Mouse (Mus musculus) forebrain, embryonic 14.5 days (tissue): ENCODE results near the gene Fbxo42. TPM values are rescaled to one million over a fixed set of nuclear protein-coding genes. Genes with fewer than 3 reads are reported as not detected.

Experiments
- ATAC-seq: fragments of 200-750 bp; cut with Nextera tagmentation; 2 replicates; pipeline ENCODE4 v1.8.0; 2017; ENCODE audit warnings: mild to moderate bottlenecking, moderate library complexity
- DNase-seq: peaks from one replicate; pipeline ENCODE4 v3.0.0-alpha.2; 2015; ENCODE audit warnings: low spot score
- H3K27ac ChIP-seq: fragments of 300-500 bp; sonication (generic); 2 replicates; pipeline ENCODE4 v1.5.1; 2014; ENCODE audit warnings: low read depth, mild to moderate bottlenecking, control low read depth, low read length, moderate library complexity
- H3K27me3 ChIP-seq: fragments of 300-500 bp; sonication (generic); replicated peaks from 2 replicates; pipeline ENCODE4 v1.6.1; 2014; ENCODE audit warnings: low read length, control low read depth, mixed read lengths; ENCODE audit not compliant: control insufficient read depth, insufficient read depth
- H3K36me3 ChIP-seq: fragments of 300-500 bp; sonication (generic); 2 replicates; pipeline ENCODE4 v1.6.1; 2014; ENCODE audit warnings: low read length, control low read depth; ENCODE audit not compliant: control insufficient read depth, insufficient read depth
- H3K4me1 ChIP-seq: fragments of 300-500 bp; sonication (generic); 2 replicates; pipeline ENCODE4 v1.6.1; 2014; ENCODE audit warnings: antibody characterized with exemption, low read length, control low read depth; ENCODE audit not compliant: control insufficient read depth, insufficient read depth
- H3K4me2 ChIP-seq: fragments of 300-500 bp; sonication (generic); 2 replicates; pipeline ENCODE4 v1.6.1; 2014; ENCODE audit warnings: mild to moderate bottlenecking, control low read depth, low read length
- H3K4me3 ChIP-seq: fragments of 300-500 bp; sonication (generic); 2 replicates; pipeline ENCODE4 v1.5.1; 2014; ENCODE audit warnings: low read depth, low read length, control low read depth
- H3K9ac ChIP-seq: fragments of 300-500 bp; sonication (generic); 2 replicates; pipeline ENCODE4 v1.6.1; 2014; ENCODE audit warnings: mild to moderate bottlenecking, low read length, control low read depth, moderate library complexity
- H3K9me3 ChIP-seq: fragments of 300-500 bp; sonication (generic); replicated peaks from 2 replicates; pipeline ENCODE4 v1.6.1; 2016; ENCODE audit warnings: low read length, control low read depth, mixed read lengths; ENCODE audit not compliant: control insufficient read depth
- WGBS: fragments of 180-500 bp; shearing (Covaris S2); extraction: QIAGEN DNeasy Blood & Tissue Kit; methylation state at CpG from one replicate; pipeline ENCODE4 v1.1.7; 2014; 5-methylcytosine and 5-hydroxymethylcytosine counted together
- polyA plus RNA-seq: library from polyadenylated mRNA; unstranded; fragments of >200 nt; fragmentation: Nextera tagmentation; extraction: Ambion mirVana; gene quantifications from 2 replicates; pipeline ENCODE4 v1.2.1, GENCODE M21; 2014

Gene Fbxo42
- polyA plus RNA-seq, 1 experiment from 2014 or later, result 22.3 TPM

DNA sequence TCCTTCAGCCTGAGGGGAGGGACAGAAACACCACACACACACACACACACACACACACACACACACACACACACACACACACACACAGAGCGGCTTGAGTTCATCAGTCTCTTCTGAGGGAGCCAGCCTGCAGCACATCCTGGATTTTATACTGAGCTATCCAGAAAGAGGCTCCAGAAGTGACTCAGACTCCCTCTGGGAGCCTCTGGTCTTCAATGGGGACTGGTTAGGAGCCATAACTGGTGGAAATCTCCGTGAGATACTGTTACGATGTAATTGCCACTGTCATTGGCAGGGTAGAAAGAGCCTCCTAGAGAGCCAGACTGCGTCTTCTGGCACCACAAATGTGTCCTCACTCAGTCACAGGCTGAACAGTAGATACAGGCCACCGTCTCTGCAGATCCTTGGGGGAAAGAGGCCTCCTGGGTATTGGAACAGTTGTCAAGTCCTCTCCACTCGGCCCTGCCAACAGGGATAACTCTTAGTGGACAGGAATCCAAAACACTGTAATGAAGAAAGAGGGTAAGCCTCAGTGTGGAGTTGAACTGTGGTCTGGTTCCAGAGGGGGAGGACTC is 87.9 kb downstream of the Fbxo42 start:
- no peak for DNase-seq
- no peak overlapping the region for H3K4me2 ChIP-seq
- H3K9ac ChIP-seq, result no peak overlapping the region
- H3K27me3 ChIP-seq, result peaks cover 10% of the 10 kb centered on the region
- H3K4me3 ChIP-seq, result no peak overlapping the region
- 80% methylated on average over 6 of the region's 6 CpGs for WGBS
- no peak overlapping the region for H3K27ac ChIP-seq
- H3K4me1 ChIP-seq, result peaks cover 11% of the 10 kb centered on the region
- no peak for ATAC-seq
- no peaks in the 10 kb centered on the region for H3K9me3 ChIP-seq
- H3K36me3 ChIP-seq, result no peaks in the 10 kb centered on the region

DNA sequence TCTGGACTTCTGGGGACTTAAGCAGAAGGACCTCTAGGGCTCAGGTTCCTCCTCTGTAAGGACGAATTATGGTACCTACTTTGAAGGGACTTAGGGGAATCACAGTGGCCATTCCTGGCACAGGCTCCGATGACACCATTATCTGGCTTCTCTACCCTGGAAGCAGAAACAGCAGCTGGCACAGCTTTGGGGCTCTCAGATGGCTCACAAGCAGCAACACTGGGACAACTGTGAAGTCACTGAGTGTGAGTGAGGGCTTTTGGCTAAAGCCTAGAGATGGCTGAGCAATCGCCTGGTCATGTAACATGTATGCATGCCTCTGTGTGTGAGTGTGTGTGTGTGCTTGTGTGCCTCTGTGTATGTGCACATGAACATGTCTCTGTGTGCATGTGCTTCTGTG is 89.1 kb downstream of the Fbxo42 start:
- WGBS, result 77% methylated on average over 3 of the region's 3 CpGs
- Histone ChIP-seq H3K36me3 (no peaks in the 10 kb centered on the region), H3K4me2 (no peak overlapping the region), H3K9ac (no peak overlapping the region), H3K4me1 (peaks cover 11% of the 10 kb centered on the region), H3K27ac (no peak overlapping the region), H3K4me3 (no peak overlapping the region), H3K27me3 (peaks cover 21% of the 10 kb centered on the region), H3K9me3 (no peaks in the 10 kb centered on the region)
- no peak for ATAC-seq
- no peak for DNase-seq

- ATAC-seq (no peak), DNase-seq (no peak)
- Histone ChIP-seq H3K9ac (peak overlapping the region; percentile 55; the same call in 1 of the 2 replicates), H3K4me2 (peak overlapping the region; percentile 57), H3K9me3 (no peaks in the 10 kb centered on the region), H3K4me1 (peaks cover 14% of the 10 kb centered on the region), H3K4me3 (peak overlapping the region; percentile 30), H3K36me3 (no peaks in the 10 kb centered on the region), H3K27ac (no peak overlapping the region), H3K27me3 (peaks cover 33% of the 10 kb centered on the region)
- 5% methylated on average over 20 of the region's 20 CpGs for WGBS
Observed at GRCm38 (mm10) chr4:141238492-141239387, 91.0 kb downstream of the Fbxo42 start.

DNA sequence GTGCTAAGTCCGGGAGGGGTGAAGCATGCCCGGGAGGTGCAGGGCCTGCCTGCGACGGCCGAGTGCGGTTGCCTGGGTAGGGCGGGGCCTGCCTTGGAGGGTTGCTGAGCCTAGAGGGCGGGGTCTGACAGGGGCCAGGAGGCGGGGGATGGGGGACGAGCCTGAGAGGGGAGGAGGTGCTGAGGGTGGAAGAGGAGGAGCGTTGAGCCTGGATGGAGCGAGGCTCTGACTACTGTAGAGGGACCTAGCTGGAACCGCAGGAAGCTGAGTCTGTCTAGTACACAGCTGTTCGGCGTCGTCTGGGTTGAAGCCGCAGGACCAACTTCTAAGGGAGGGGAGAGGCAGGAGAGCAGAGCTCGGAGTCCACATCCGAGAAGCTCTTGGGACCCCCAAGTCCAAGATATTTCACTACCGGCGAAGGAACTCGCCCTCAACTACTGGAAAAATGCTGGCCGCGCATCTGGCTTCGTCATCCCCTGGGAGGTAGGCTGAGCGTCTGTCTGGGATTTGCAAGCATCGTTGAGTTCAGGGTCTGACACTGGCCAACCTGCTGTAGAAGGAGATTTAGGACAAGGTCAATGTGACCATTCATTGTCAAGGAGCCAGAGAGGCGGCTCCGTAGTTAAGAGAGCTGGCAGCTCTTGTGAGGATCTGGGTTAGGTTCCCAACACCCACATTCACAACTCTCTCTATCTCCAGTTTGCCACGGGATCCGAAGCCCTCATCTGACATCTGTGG is 91.8 kb downstream of the Fbxo42 start, which contains the start of gene Arhgef19:
Arhgef19 (plus strand) TSS at position 112 of the 738 bp plus-strand sequence.
- peaks cover 17% of the 10 kb centered on the region for H3K4me1 ChIP-seq
- peak within 1 kb of the TSS; percentile 30 for H3K4me3 ChIP-seq
- no peaks in the 10 kb centered on the region for H3K9me3 ChIP-seq
- H3K27ac ChIP-seq, result no peak within 1 kb of the TSS
- H3K27me3 ChIP-seq, result peaks cover 33% of the 10 kb centered on the region
- peak within 1 kb of the TSS; percentile 55 for H3K9ac ChIP-seq
- peak within 1 kb of the TSS; percentile 57 for H3K4me2 ChIP-seq
- ATAC-seq (peak; percentile 88), DNase-seq (peak; percentile 84)
- 2% methylated on average over 30 of the region's 31 CpGs for WGBS
- no peaks in the 10 kb centered on the region for H3K36me3 ChIP-seq

DNA sequence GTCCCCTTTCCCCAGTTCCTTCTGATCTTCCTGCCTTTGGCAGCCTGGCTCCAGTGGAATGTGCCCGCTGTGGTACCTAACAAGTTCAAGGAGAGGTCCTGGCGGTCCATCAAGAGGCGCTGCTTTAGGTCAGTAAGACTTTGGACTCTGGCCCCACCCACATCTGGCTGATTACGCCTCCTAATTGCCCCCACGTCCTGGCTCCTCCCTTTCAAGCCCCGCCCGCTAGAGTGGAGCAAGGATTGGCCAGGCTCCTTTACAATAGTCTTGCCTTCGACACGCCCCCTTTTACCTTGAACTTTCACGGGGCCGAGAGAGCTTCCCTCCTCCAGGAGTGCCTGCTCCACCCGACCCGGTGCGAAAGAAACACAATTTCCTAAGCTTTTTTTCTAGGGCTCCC is 92.9 kb downstream of the Fbxo42 start:
- H3K27me3 ChIP-seq, result peaks cover 33% of the 10 kb centered on the region
- H3K4me2 ChIP-seq, result no peak overlapping the region
- WGBS, result 3% methylated on average over 14 of the region's 14 CpGs
- H3K4me3 ChIP-seq, result no peak overlapping the region
- no peaks in the 10 kb centered on the region for H3K36me3 ChIP-seq
- H3K9ac ChIP-seq, result no peak overlapping the region
- DNase-seq, result no peak
- H3K27ac ChIP-seq, result no peak overlapping the region
- H3K9me3 ChIP-seq, result no peaks in the 10 kb centered on the region
- no peak for ATAC-seq
- H3K4me1 ChIP-seq, result peaks cover 25% of the 10 kb centered on the region

- H3K9ac ChIP-seq, result no peak overlapping the region
- no peak overlapping the region for H3K4me3 ChIP-seq
- DNase-seq (no peak), ATAC-seq (no peak)
- H3K4me2 ChIP-seq, result no peak overlapping the region
- H3K27me3 ChIP-seq, result peaks cover 36% of the 10 kb centered on the region
- no peak overlapping the region for H3K27ac ChIP-seq
- no peaks in the 10 kb centered on the region for H3K36me3 ChIP-seq
- no peaks in the 10 kb centered on the region for H3K9me3 ChIP-seq
- 41% methylated on average over 15 of the region's 15 CpGs for WGBS
- peaks cover 30% of the 10 kb centered on the region for H3K4me1 ChIP-seq
Observed at GRCm38 (mm10) chr4:141241861-141242260, 94.1 kb downstream of the Fbxo42 start.

DNA sequence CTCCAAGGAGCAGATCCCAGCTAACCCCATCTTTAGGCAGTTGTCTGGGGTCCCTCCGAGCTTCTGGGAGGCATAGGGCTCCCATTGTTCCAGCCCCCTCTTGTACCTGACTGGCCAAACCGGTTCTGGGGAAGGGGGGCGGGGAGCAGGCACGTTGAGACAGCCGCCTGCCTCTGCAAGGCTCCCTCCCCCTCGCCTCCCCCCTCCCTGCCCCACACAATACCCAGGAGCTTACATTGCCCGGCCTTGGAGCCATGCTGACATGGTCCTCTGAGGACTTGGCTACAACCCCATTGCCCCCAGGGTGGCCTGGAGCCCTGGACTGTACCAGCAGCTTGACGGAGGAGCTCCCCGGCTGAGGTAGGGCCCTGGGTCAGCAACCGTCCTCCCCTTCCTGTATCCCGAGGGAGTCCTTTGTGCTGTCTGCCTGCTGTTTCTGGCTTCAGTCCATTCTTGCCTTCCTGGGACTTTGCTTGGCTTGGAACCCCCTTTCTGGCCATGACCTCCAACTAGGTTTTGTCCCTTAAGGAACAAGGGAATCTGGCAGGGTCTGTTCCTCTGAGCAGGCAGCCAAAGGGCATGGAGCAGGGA is 95.0 kb downstream of the Fbxo42 start:
- Histone ChIP-seq H3K4me2 (no peak overlapping the region), H3K27me3 (peaks cover 44% of the 10 kb centered on the region), H3K27ac (no peak overlapping the region), H3K9me3 (no peaks in the 10 kb centered on the region), H3K9ac (no peak overlapping the region), H3K4me3 (no peak overlapping the region), H3K36me3 (no peaks in the 10 kb centered on the region), H3K4me1 (peaks cover 39% of the 10 kb centered on the region)
- ATAC-seq (no peak), DNase-seq (no peak)
- WGBS, result 4% methylated on average over 11 of the region's 11 CpGs

GRCm38 (mm10) chr4:141243636-141244035 is 95.9 kb downstream of the Fbxo42 start:
- ATAC-seq, result no peak
- Histone ChIP-seq H3K4me1 (peaks cover 39% of the 10 kb centered on the region), H3K4me2 (no peak overlapping the region), H3K4me3 (no peak overlapping the region), H3K36me3 (no peaks in the 10 kb centered on the region), H3K27ac (no peak overlapping the region), H3K27me3 (peaks cover 48% of the 10 kb centered on the region), H3K9ac (no peak overlapping the region), H3K9me3 (no peaks in the 10 kb centered on the region)
- WGBS, result 77% methylated on average over 5 of the region's 5 CpGs
- no peak for DNase-seq
